Mouse (Mus musculus) G1E-ER4 (cell line): ENCODE data around the gene Gripap1. TPM values are rescaled to one million over a fixed set of nuclear protein-coding genes. Genes with fewer than 3 reads are reported as not detected.
A peak's percentile ranks its signal among the peaks of the same experiment; 100 is the strongest.

Experiments
- GATA1 ChIP-seq: IDR thresholded peaks from one replicate; pipeline ENCODE4 v1.8.0; 2012; ENCODE audit warnings: low read length, inconsistent platforms
- polyA plus RNA-seq: library from polyadenylated mRNA; stranded (reverse); fragments of >175 nt; gene quantifications from 2 replicates; pipeline ENCODE4 v1.2.3, GENCODE M21; 2012

Gripap1 gene
- polyA plus RNA-seq, 1 experiment = 28.3 TPM

DNA sequence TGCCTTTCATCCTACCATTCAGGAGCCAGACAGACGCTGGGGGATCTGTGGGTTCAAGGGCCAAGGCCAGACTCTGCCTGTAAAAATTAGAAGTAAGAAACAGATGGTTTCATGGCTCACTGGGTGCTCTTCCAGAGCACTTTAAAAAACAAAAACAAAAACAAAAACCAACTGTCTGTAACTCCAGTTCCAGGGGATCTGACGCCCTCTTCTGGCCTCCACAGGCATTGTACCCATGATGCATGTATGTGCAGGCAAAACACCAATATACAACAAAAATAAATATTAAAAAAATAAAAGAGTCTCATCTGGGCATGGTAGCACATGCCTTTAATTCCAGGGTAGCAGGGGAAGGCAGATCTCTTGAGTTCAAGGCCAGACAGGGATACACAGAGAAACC is 16.8 kb upstream of the Gripap1 start:
- TF ChIP-seq GATA1 = no peak

DNA sequence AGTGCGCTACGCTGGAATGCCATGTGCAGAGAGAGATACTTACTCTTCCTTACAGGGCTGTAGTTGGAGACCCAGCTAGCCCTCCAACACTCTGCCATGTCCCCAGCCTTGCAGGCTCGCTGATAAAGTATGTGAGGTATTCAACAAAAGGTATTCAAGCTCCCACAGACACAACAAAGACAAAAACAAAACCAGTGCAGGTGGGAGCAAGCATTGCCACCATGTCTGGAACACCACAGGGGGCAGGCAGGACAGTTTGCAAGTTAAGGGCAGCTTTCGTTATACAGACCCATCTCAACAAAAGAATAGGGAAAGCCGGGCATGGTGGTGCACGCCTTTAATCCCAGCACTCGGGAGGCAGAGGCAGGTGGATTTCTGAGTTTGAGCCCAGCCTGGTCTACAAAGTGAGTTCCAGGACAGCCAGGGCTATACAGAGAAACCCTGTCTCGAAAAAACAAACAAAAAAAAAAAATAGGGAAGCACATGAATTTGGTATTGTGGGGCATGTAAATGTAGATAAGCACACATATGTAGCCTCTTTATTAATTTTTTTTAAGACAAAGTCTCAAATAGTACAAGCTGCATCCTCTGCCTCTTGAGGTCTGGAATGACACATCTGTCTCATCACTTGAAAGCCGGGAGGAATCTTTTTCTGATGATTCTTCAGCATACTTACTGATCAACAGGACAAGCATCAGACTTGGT is 13.9 kb upstream of the Gripap1 start:
- no peak for TF ChIP-seq GATA1

DNA sequence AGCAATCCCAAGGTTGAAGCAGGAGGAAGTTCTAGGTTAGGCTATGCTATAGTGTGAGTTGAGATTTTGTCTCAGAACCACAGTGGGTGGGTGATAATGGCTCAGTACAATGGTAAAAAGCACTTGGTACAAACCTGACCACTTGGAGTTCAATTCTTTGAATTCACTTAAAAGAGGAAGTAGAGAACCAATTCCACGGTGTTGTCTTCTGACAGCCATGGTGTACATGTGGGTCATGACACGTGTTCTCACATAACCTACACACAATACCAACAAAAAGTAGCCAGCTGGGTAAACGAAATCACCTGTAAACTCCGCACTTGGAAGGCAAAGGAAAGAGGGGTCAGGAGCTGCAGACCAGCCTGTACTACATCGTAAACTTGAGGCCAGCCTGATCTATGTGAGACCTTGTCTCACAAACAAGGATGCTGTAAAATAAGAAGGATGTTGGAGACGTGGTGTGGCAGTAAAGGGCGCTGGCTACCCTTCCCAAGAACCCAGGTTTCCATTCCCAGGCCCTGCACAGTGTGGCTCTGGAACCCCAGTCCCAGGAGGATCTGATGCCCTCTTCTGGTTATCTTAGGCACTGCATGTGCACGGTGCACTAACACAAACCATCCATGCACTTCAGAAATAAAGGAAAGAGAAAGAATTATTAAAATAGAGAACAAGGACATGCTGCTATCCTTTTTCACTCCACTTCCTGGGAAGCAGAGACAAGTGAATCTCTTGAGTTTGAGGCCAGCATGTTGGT is 13.1 kb upstream of the Gripap1 start:
- no peak for TF ChIP-seq GATA1

DNA sequence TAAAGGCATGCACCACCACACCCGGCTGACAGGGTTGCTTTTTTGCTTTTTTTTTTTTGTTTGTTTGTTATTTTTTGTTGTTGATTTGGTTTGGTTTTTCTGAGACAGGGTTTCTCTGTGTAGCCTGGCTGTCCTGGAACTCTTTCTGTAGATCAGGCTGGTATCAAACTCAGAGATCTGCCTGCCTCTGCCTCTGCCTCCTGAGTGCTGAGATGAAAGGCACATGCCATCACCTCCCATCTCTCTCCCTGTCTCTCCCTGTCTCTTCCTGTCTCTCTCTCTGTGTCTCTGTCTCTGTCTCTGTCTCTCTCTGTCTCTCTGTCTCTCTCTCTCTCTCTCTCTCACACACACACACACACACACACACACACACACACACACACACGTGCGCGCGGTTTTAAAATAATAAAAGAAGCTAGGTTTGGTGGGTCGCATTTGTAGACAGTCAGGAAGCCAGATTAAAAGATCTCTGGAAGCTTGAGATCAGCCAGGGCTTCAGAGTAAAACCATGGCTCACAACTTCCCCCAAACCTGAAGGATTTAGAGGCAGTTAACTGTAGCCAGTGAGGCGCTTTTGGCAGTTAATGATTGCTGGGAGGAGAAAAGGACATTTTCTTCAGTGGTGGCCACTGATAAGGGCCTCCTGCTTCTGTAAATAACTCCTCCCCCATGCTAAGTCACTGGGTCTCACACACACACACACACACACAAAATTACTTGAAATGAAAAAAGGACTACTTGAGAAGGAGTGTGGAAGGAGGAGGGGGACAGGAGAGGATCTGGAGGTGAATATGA is 10.9 kb upstream of the Gripap1 start:
- TF ChIP-seq GATA1 = peak; percentile 39

DNA sequence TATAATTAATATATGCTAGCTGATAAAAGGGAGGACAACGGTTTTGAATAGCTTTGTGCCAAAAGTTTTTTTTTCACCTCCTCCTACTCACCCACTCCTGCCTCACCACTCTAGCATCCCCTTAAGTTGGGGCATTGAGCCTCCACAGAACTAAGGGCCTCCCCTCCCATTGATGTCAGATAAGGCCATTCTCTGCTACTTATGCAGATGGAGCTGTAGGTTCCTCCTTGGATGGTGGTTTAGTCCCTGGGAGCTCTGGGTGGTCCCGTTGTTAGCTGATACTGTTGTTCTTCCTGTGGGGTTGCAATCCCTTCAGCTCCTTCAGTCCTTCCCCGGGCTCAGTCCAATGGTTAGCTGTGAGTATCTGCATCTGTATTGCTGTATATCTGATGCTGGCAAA is 10.3 kb upstream of the Gripap1 start:
- no peak for TF ChIP-seq GATA1

DNA sequence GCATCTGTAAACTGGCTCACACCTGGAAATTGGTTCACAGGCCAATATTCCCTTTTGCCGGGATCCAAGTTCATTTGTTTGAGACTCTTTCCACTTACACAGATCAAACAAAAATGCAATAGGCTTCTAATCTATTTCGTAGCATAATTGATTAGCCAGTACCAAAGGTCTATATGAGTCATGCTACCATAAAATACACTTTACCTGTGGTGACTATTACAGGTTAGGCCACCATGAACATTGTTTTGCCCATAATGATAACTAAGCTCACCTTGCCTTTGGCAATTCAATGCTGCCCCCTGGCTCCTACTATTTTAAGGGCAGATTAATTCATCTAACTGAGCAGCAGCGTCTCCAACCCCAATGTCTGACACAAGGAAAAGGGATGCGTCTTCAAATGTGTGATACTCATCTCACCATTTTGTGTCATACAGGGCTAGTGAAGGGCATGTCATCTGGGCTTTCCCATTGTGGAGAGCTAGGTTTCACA is 6.9 kb upstream of the Gripap1 start:
- no peak for TF ChIP-seq GATA1

DNA sequence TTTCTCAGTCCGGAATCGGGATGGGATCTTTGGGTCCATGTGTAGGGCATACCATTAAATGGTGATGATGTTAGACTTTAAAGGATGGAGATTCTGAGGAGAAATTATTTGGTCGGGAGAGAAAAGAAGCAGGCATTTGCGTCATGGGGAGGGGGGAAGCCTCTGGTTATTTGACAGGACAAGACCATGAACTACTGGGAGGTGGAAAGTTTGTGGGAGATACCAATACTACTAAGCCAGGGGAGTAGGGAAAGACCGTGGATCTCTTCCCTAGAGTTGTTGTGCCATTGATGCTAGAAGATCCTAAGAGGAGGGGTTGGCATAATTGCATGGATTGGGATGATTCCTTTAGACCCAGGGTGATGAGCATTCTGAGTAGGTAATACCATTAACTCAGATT is 744 bp downstream of the Gripap1 start:
- TF ChIP-seq GATA1 = no peak

DNA sequence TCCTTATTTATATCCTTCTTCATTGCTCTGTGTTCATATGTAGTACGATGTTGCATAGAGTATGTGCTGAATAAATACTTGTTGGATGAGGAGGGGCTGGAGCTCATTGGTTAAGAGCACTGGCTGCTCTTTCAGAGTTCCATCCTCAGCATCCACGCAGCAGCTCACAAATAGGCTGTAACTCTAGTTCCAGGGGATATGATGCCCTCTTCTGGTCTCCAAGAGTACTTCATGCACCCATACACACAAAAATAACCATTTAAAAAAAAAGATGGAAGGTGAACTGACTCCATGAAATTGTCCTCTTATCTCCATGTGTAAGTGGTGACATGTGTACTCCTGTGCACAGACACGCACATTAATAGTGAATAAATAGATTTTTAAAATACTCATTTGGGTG is 3.8 kb downstream of the Gripap1 start:
- TF ChIP-seq GATA1 = no peak

DNA sequence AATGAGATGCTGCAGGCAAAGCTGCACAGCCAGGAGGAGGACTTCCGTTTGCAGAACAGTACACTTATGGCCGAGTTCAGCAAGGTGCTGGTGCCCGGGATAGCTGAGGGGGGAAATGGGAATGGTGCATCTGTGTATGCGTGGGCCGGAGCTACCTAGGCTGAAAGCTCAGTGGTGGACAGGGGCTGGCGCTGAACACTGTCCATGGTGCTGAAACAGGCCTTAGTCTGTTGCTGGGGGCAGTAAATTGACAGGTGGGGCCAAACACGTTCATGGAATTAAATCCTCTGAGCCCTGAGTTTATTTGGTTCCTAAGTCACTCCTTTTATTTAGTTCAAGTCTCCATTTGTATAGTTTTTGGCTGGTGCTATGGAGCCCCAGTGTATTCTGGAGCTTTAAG is 5.5 kb downstream of the Gripap1 start:
- TF ChIP-seq GATA1 = no peak

DNA sequence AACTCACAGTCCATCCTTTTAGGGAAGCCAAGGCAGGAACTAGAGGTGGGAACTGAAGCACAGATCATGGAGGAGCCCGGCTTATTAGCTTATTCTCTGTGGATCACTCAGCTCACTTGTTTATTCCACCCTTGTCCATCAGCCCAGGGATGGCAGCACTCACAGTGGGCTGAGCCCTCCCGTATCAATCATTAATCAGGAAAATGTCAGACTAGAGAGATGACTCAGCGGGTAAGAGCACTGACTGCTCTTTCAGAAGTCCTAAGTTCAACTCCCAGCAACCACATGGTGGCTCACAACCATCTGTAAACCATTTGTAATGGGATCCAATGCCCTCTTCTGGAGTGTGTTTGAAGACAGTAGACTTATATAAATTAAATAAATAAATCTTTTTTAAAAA is 7.8 kb downstream of the Gripap1 start:
- no peak for TF ChIP-seq GATA1

DNA sequence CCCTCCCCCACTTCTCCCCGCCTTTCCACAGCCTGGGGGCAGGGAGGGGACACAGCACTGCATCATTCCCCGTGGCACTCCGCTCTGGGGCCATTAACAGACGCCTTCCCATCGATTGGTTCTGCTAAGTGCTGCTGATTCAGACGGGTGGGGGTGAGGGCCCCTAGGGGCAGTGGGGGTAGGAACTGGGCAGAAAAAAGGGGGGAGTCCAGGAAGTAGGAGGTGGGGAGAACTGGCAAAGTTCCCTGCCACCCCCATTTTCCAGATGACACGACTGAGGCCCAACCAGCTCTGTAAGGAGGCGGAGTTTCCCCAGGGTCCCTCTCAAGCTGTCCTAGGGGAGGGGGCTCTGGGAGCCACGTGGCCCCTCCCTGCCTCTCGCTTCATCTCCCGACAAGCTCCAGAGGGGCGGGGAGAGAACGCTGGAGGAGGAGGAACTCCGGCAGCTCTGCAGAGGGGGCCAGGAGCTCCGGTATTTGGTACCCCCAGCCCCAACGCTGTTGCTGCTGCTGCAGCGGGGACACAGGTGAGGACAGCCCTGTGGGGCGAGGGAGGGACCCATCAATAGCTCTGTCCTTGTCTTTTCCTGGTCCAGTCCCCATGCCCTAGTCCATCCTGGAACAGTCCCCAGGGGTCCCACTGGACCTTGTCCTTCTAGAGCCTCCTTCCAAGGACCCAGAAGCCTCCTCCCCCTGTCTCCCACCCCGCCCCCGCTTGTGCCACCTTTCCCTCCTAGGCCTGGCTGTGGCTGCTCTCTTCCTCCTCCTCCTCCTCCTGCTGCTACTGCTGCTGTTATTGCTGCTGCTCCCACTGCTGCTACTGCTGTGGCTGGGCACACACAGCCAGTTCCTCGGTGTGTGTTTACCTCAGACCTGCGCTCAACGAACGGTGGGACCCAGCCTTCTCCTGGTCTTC is 32.6 kb downstream of the Gripap1 start, which contains the start of gene Kcnd1:
Gene Kcnd1, plus strand, starts transcription at position 425 of the 915 bp plus-strand sequence.
- no peak for TF ChIP-seq GATA1

DNA sequence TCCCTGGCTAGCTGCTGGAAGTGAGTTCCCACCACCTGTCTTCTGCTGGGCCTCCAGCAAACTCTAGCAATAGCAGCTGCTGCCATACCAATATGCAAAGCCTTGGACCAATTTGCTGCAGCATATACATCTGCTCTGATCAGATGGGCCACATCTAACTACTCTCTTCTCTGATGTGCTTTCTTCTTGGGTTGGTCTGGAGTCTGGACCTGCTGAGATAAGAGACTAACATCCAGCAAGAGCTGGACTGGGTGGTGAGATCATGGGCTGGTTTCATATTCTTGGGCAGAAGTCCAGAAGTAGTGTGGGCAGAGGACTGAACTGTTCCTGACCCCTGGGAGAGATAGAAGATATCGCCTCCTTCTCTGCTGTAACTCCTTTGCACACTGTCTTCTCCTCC is 47.6 kb downstream of the Gripap1 start:
- TF ChIP-seq GATA1 = no peak

DNA sequence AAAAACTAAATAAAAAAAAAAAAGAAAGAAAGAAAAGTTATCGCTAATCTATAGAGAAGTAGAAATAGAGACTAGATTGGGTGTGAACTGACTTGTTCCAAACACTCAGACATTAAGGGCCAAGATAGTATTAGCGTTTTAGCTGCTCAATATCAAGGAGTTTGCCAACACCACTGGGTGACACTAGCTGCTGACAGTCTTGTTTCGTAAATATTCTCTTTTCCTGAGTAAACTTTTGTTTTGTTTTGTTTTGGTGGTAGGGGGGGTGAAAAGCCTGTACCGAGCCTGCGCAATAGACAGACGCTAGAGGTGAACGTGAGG is 51.2 kb downstream of the Gripap1 start:
- TF ChIP-seq GATA1 = no peak

DNA sequence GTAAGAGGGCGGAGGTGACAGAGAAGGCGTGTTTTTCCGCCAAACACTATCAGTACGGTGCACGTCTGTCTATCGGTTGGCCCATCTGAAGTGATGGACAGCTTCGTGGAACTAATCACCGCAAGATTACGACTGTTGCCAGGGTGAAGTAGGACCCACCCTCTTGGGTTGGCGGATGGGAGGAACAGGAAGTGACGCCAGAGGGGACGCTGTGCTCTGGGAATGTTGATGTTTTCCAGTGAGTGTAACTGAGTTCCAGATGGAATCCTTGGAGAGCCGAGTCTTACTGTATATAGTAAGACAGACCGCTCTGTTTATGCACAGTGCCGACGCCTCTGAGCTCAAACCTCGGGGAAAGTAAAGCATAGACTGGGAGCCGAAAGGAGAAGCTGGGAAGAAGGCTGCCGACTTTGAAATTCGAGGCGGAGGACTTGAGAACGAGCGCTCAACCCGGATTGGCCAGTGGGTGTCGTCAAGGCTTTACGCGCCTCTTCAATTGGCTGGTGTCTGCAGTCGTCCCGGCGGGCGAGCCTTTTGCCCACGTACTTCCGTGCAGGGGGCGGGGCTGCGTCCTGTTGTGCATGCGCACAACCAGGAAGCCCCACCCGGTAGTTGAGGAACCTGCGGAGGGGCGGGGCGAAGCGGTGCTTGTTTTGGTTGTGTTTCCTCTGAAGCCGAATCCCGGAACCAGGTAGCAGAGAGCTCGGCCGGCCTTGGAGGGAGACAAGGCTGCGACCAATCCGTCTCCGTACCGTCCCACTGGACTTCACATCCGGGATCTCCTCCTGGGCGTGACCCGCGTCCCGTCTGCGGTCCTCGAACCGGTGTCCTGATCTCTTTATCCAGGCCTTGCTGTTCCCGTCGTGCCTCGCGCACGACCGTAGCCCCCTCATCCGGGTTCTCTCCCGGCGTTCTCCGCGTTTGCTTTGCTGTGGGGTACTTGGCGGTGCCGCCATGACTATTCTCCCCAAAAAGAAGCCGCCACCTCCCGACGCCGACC is 51.9 kb downstream of the Gripap1 start, which contains the start of gene Otud5:
Gene Otud5, plus strand, starts transcription at position 202 of the 1,000 bp plus-strand sequence.
- TF ChIP-seq GATA1 = peak; percentile 17
